Mouse (Mus musculus) forebrain, embryonic 10.5 days (tissue): ENCODE measurements around the gene Eif3g. TPM values are rescaled to one million over a fixed set of nuclear protein-coding genes. Genes with fewer than 3 reads are reported as not detected.

Source experiments
- DNase-seq: peaks from one replicate; pipeline ENCODE4 v3.0.0-alpha.2; 2017; ENCODE audit warnings: low spot score; ENCODE audit errors: extremely low spot score
- H3K27ac ChIP-seq: fragments of 300-500 bp; sonication (generic); 2 replicates; pipeline ENCODE4 v1.5.1; 2016; ENCODE audit warnings: mild to moderate bottlenecking
- H3K27me3 ChIP-seq: fragments of 300-500 bp; sonication (generic); 2 replicates; pipeline ENCODE4 v1.6.1; 2016; ENCODE audit warnings: mild to moderate bottlenecking; ENCODE audit not compliant: poor library complexity, severe bottlenecking
- H3K36me3 ChIP-seq: fragments of 300-500 bp; sonication (generic); replicated peaks from 2 replicates; pipeline ENCODE4 v1.6.1; 2016; ENCODE audit warnings: mild to moderate bottlenecking, moderate library complexity
- H3K4me1 ChIP-seq: fragments of 300-500 bp; sonication (generic); 2 replicates; pipeline ENCODE4 v1.6.1; 2016
- H3K4me3 ChIP-seq: fragments of 300-500 bp; sonication (generic); 2 replicates; pipeline ENCODE4 v1.5.1; 2016; ENCODE audit warnings: mild to moderate bottlenecking, moderate library complexity
- H3K9me3 ChIP-seq: fragments of 300-500 bp; sonication (generic); 2 replicates; pipeline ENCODE4 v1.6.1; 2016; ENCODE audit warnings: mild to moderate bottlenecking, moderate library complexity
- WGBS: fragments of 180-500 bp; shearing (Covaris S2); methylation state at CpG from one replicate; pipeline ENCODE4 v1.1.7; 2016; 5-methylcytosine and 5-hydroxymethylcytosine counted together
- microRNA-seq: library from miRNA; unstranded; fragments of <30 nt; microRNA quantifications from one replicate; pipeline ENCODE4, GENCODE M21; 2017
- polyA plus RNA-seq: library from polyadenylated mRNA; unstranded; fragments of >200 nt; fragmentation: Nextera tagmentation; extraction: Ambion mirVana; gene quantifications from 2 replicates; pipeline ENCODE4 v1.2.1, GENCODE M21; 2016

The Eif3g gene
- polyA plus RNA-seq, 1 experiment from 2014 or later: 433 TPM

DNA sequence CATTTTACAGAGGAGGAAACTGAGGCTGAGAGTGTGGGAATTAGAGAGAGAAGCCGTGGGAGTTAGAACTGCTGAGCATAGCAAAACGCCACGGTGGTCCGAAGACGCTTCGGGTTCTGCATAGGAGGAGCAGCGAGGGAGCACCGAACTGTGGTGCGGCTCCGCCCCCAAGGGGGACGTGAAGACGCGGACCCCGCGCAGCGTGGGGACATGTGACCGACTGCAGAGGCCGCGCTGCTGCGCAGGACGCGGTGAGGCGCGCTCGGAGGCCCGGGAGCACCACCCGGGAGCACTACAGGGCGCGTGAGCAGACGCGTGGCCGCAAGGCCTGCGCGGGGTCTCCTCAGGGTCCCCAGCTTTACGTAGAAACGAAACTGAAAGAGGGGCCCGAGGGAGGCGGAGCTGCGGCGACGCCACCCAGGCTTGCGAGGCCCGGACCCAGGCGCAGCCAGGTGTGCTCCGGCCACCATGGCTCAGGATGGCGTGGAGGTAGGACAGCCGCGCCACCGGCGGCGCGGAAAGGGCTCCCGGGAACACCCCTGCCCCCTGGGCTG, 29.9 kb downstream of the Eif3g start, which contains the start of gene A230050P20Rik:
A230050P20Rik (plus strand) TSS at position 195 of the 554 bp plus-strand sequence.
- Histone ChIP-seq H3K4me3 (peak within 1 kb of the TSS; percentile 43), H3K4me1 (peaks cover 9% of the 10 kb centered on the region), H3K36me3 (no peaks in the 10 kb centered on the region), H3K27ac (no peak within 1 kb of the TSS), H3K9me3 (no peaks in the 10 kb centered on the region), H3K27me3 (peaks cover 54% of the 10 kb centered on the region)
- DNase-seq: no peak
- WGBS: 11% methylated on average over 53 of the region's 53 CpGs

DNA sequence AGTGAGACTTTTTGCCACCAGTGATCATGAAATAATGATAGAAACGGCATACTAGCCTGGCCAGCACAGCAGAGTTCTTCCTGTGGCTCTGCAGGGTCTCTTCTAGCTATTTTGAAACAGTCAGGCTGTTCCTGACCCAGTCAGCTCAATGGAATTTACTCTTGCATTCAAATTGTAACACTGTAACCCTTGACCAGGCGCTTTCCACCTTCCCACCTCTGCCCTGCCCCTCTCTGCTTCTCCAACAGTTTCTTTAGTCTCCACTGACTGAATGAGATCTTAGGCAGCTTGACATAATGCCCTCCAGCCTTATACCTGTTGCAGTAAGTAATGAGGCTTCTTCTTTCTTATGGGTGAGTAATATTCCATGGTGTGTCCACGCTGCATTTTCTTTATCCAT, 31.5 kb downstream of the Eif3g start:
- Histone ChIP-seq H3K27ac (no peak overlapping the region), H3K4me3 (no peak overlapping the region), H3K4me1 (peaks cover 9% of the 10 kb centered on the region), H3K36me3 (no peaks in the 10 kb centered on the region), H3K9me3 (no peaks in the 10 kb centered on the region), H3K27me3 (peaks cover 54% of the 10 kb centered on the region)
- WGBS: 64% methylated on average over 3 of the region's 3 CpGs
- no peak for DNase-seq

GRCm38 (mm10) chr9:20862225-20862624, 36.2 kb downstream of the Eif3g start:
- 59% methylated on average over 4 of the region's 4 CpGs for whole genome bisulfite sequencing
- no peaks in the 10 kb centered on the region for H3K9me3 ChIP-seq
- no peaks in the 10 kb centered on the region for H3K36me3 ChIP-seq
- DNase-seq: no peak
- H3K27me3 ChIP-seq: peaks cover 12% of the 10 kb centered on the region
- H3K27ac ChIP-seq: no peak overlapping the region
- no peaks in the 10 kb centered on the region for H3K4me1 ChIP-seq
- H3K4me3 ChIP-seq: no peak overlapping the region

- Histone ChIP-seq H3K27ac (no peak overlapping the region), H3K36me3 (no peaks in the 10 kb centered on the region), H3K4me3 (no peak overlapping the region), H3K9me3 (no peaks in the 10 kb centered on the region), H3K27me3 (peaks cover 8% of the 10 kb centered on the region), H3K4me1 (no peaks in the 10 kb centered on the region)
- WGBS: 17% methylated on average over 4 of the region's 4 CpGs
- DNase-seq: peak; percentile 43
These were observed 36.6 kb downstream of the Eif3g start for GRCm38 (mm10) chr9:20861821-20862220.

- H3K27me3 ChIP-seq: no peaks in the 10 kb centered on the region
- no peaks in the 10 kb centered on the region for H3K4me1 ChIP-seq
- H3K27ac ChIP-seq: no peak overlapping the region
- DNase-seq: no peak
- WGBS: 55% methylated on average over 6 of the region's 6 CpGs
- no peaks in the 10 kb centered on the region for H3K36me3 ChIP-seq
- no peaks in the 10 kb centered on the region for H3K9me3 ChIP-seq
- H3K4me3 ChIP-seq: no peak overlapping the region
These were observed 38.5 kb downstream of the Eif3g start for GRCm38 (mm10) chr9:20859926-20860325.

- 11% methylated on average over 6 of the region's 6 CpGs for WGBS
- H3K9me3 ChIP-seq: no peaks in the 10 kb centered on the region
- H3K27me3 ChIP-seq: no peaks in the 10 kb centered on the region
- no peak overlapping the region for H3K4me3 ChIP-seq
- H3K27ac ChIP-seq: no peak overlapping the region
- no peaks in the 10 kb centered on the region for H3K4me1 ChIP-seq
- H3K36me3 ChIP-seq: no peaks in the 10 kb centered on the region
- DNase-seq: peak; percentile 35
These were observed 41.3 kb downstream of the Eif3g start for GRCm38 (mm10) chr9:20857131-20857530.

- DNase-seq: no peak
- 84% methylated on average over 2 of the region's 2 CpGs for WGBS
- Histone ChIP-seq H3K36me3 (no peaks in the 10 kb centered on the region), H3K27ac (no peak overlapping the region), H3K9me3 (no peaks in the 10 kb centered on the region), H3K4me1 (no peaks in the 10 kb centered on the region), H3K27me3 (no peaks in the 10 kb centered on the region), H3K4me3 (no peak overlapping the region)
These were observed 48.2 kb downstream of the Eif3g start for GRCm38 (mm10) chr9:20850179-20850578.

Small RNA genes lying within 50 kb of the gene (microRNA-seq; reads per million reads assigned to microRNA genes)
- 1.2 reads per million for gene Mir7081

Other genes starting within 250 kb of the Eif3g start
- 86.3 and 86.4 TPM in 2 replicates for gene Pin1, start 246.5 kb downstream of the Eif3g start, polyA plus RNA-seq
- 10.4 and 14.0 TPM in 2 replicates for gene Olfm2, start 152.3 kb downstream of the Eif3g start, polyA plus RNA-seq
- gene Col5a3, start 83.6 kb downstream of the Eif3g start, polyA plus RNA-seq: 0.26 and 0.27 TPM in 2 replicates
- not detected in 2 replicates for gene Rdh8, start 80.1 kb downstream of the Eif3g start, polyA plus RNA-seq
- 1.2 and 1.9 TPM in 2 replicates for gene A230050P20Rik, start 30.0 kb downstream of the Eif3g start, polyA plus RNA-seq
- gene Angptl6, start 18.9 kb downstream of the Eif3g start, polyA plus RNA-seq: 4.4 and 5.1 TPM in 2 replicates
- gene Ppan, start 10.4 kb downstream of the Eif3g start, polyA plus RNA-seq: 107 and 108 TPM in 2 replicates
- 171 and 174 TPM in 2 replicates for gene Dnmt1, start 61.3 kb upstream of the Eif3g start, polyA plus RNA-seq
- 24.4 and 26.4 TPM in 2 replicates for gene S1pr2, start 78.2 kb upstream of the Eif3g start, polyA plus RNA-seq
- 152 and 154 TPM in 2 replicates for gene Mrpl4, start 104.1 kb upstream of the Eif3g start, polyA plus RNA-seq
- gene Icam1, start 117.4 kb upstream of the Eif3g start, polyA plus RNA-seq: 4.1 and 5.8 TPM in 2 replicates
- 4.8 and 7.9 TPM in 2 replicates for gene Icam4, start 130.8 kb upstream of the Eif3g start, polyA plus RNA-seq
- 0.05 TPM in 1 of 2 replicates, not detected in the other for gene Icam5, start 133.4 kb upstream of the Eif3g start, polyA plus RNA-seq
- gene Zglp1, start 168.5 kb upstream of the Eif3g start, polyA plus RNA-seq: 1.5 and 1.9 TPM in 2 replicates
- 0.50 and 0.82 TPM in 2 replicates for gene Gm49373, start 174.5 kb upstream of the Eif3g start, polyA plus RNA-seq
- gene Fdx1l, start 175.0 kb upstream of the Eif3g start, polyA plus RNA-seq: 60.9 and 61.7 TPM in 2 replicates
- gene Gm38431, start 193.4 kb upstream of the Eif3g start, polyA plus RNA-seq: 3.1 and 3.3 TPM in 2 replicates
- gene Raver1, start 193.4 kb upstream of the Eif3g start, polyA plus RNA-seq: 94.3 and 103 TPM in 2 replicates
- 12.6 and 13.4 TPM in 2 replicates for gene Tyk2, start 232.6 kb upstream of the Eif3g start, polyA plus RNA-seq